Mouse (Mus musculus): ENCODE measurements around the gene Farsa. TPM values are rescaled to one million over a fixed set of nuclear protein-coding genes. Genes with fewer than 3 reads are reported as not detected.

Farsa gene
- 123 and 124 TPM in 2 replicates for polyA plus RNA-seq (2012; rRNA removed)

DNA sequence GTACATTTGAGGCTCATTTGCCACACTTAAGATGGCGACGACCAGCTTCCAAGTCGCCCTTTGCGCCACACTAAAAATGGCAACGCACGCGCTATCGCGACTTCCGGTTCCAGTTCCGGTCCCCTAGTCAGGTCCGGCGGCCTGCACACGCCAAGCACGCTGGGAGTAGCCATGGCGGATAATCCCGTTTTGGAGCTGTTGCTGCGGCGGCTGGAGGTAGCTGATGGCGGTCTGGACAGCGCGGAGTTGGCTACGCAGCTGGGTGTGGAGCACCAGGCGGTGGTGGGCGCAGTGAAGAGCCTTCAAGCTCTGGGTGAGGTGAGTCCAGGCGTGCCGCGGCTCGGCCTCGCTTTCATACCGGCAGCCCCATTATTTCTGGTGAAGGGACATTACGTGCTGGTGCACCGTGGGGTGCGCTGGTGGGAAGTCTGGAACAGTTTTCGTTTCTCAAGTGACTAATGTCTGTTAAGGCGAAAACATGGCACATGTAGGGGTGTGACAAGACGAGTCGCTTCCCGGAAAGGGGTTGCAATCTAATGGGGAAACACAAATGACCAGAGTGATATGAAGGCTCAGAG is at the start of gene Farsa:
Gene Farsa (plus strand): TSS at position 126 of the 578 bp plus-strand sequence.

DNA sequence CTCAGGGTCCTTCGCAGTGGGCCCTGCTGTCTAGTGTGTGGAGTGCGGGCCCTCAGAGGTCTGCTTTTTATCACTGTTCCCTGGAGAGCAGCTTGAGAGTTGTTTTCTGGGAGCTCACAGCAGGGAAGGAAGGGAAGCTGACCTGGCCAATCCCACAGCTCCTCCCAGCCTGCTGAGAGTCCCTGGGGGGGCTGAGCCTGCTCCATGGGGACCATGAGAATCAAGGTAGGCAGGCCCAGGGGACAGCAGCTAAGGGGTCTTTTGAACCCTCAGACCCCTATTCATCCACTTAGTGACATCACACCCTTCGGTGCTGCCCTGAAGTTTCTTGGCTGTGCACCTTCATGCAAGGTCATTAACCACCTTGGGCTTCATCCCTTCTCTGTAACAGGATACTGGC is 34.1 kb upstream of the Farsa start, which contains the start of gene Dand5:
Gene Dand5 (minus strand): TSS at position 101 of the 400 bp plus-strand sequence.

DNA sequence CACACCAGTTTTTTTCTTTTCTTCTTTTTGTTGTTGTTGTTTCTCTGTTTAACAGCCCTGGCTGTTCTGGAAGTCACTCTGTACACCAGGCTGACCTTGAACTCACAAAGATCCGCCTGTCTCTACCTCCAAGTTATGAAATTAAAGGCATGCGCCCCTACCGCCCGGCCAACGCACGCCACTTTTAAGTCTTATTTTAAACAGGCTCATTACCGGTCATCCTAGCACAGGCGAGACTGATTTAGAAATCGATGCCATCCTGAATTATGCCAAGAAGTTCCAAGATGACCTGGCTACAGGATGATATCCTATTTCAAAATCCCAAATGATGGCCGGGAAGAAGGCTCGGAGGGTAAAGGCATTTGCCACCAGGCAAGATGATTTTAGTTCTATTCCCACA is 25.3 kb upstream of the Farsa start, which contains the start of gene Gadd45gip1:
Gene Gadd45gip1 (plus strand): TSS at position 33 of the 400 bp plus-strand sequence.

DNA sequence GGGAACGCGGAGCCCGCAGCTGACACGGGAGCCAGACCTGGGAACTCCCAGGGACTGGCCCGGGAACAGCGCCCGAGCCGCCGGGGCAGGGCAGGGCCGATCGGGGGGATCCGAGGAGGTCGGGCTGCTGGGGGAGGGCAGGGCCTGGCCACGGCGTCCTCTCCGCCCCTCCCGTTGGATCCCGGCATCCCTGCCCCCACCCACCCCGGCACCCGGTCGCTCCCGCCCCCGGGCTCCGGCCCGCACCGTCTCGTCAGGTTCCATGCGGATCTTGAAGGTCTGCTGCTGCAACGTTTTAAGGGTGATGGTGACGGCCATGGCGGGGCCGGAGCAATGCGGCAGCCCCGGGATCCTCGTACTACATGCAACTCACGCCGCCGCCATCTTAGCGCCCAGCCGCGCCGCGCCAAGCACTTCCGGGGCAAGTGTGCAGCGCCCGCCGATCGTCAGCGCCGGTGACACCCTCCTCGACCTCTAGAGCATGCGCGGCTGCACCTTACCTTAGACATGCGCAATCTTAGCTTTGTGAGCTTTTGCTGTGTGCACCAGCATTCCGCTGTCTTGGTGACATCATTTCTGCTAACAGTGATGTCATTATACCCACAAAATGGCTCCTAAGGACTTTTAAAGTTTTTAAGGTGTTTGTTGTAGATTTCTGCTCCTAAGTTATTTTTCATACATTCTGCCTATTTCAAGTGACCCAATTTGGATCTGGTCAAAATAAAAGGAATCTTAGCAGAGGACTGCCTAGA is 16.4 kb upstream of the Farsa start, which contains the start of gene Rad23a:
Gene Rad23a (minus strand): TSS at position 418 of the 752 bp plus-strand sequence.

GRCm38 (mm10) chr8:84846722-84847572 is 9.8 kb upstream of the Farsa start, which contains the start of gene Calr:
Gene Calr (minus strand): TSS chr8:84846934.

DNA sequence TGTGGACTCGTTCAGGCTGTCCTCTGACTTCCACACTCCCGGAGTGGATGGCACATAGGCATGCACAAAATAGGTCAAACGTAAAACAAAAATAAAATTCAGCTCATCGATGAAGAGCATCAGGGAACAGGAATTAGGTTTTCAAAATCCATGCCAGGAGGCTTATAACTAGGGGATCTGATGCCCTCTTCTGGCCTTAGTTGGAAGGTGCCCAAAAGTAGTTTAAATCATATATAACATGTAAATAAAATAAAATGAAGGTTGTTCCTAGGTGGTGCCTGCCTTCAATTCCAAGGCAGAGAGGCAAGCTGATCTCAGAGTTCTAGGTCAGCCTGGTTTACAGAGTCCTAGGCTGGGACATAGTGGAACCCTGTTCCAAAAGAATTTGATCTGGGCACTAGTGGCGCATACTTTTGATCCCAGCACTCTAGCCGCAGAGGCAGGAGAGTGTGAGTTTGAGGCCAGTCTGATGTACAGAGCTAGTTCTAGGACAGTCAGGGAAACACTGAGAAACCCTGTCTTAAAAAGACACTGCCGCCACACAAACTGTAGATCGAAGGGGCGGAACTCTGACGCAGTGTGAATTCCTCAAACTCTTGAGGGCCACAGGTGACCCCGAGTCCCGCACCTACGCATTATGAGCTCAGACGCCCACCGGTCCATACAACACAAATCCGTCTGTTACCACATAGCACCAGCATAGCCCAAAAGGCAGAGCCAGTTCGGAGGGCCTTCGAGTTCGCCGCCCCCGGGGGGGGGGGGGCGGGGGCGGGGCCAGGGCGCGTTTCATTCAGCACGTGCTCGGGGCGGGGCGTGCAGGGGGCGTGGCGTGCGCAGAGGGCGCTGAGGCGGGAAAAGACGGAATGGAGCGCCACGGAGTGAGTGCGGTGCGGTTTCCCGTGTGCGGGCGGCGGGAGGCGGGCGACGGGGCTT is 14.9 kb downstream of the Farsa start, which contains the start of gene Syce2:
Gene Syce2 (plus strand): TSS at position 736 of the 933 bp plus-strand sequence.

DNA sequence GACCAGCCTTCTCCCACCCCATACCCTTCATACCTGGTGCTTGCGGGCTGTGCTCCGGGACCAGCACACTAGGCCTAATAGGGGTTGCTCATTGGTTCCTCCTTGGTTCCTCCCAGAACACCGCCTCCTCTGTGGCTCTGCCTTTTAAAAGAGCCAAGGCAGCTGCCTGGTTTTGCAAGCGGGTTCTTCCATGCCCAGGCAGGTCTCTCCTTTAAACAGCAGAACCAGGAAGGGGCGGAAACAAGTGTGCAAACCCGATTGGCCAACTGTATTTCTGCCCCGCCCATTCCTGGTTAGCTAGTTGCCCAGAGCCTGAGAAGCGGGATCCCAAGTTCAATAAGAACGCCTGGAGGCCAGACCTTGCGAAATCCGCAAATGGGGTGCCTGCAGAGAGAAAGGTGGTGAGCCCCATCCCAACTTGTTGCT is 36.9 kb downstream of the Farsa start, which contains the start of gene Gcdh:
Gene Gcdh (minus strand): TSS at position 213 of the 426 bp plus-strand sequence.

DNA sequence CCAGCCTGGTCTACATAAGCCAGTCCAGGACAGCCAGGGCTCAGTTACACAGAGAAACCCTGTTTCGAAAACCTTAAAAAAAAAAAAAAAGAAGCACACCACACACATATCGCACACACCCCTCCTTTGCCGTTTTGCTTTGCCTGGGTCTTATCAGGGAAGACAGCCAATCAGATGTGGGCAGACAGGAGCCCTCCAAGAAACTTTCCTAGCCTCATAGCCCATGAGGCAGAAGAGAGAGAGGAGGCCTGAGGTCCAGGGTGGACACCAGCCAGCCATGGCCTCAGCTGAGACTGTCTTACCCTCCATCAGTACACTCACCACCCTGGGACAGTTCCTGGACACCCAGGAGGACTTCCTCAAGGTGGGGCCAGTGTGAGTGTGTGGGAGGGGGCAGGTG is 45.0 kb downstream of the Farsa start, which contains the start of gene Klf1:
Gene Klf1 (plus strand): TSS at position 177 of the 400 bp plus-strand sequence.

GRCm38 (mm10) chr8:84908421-84909161 is 51.8 kb downstream of the Farsa start, which contains the start of gene Dnase2a:
Gene Dnase2a (plus strand): TSS chr8:84908560.

Other genes with a start within 250 kb of the Farsa start
- gene Ier2, start 194.1 kb upstream of the Farsa start, polyA plus RNA-seq (2012; rRNA removed): 11.9 and 13.2 TPM in 2 replicates
- 125 and 128 TPM in 2 replicates for gene Trmt1, start 170.7 kb upstream of the Farsa start, polyA plus RNA-seq (2012; rRNA removed)
- gene Nacc1, start 169.1 kb upstream of the Farsa start, polyA plus RNA-seq (2012; rRNA removed): 69.1 and 73.5 TPM in 2 replicates
- gene Lyl1, start 155.5 kb upstream of the Farsa start, polyA plus RNA-seq (2012; rRNA removed): 4.1 and 5.3 TPM in 2 replicates
- gene G430095P16Rik, start 134.0 kb upstream of the Farsa start, polyA plus RNA-seq (2012; rRNA removed): 1.8 TPM in 2 replicates
- gene Nfix, start 56.6 kb upstream of the Farsa start, polyA plus RNA-seq (2012; rRNA removed): 53.5 and 59.2 TPM in 2 replicates
- 8.7 and 9.3 TPM in 2 replicates for gene Dand5, start 34.2 kb upstream of the Farsa start, polyA plus RNA-seq (2012; rRNA removed)
- gene Gadd45gip1, start 25.5 kb upstream of the Farsa start, polyA plus RNA-seq (2012; rRNA removed): 37.6 and 41.9 TPM in 2 replicates
- 66.8 and 71.5 TPM in 2 replicates for gene Rad23a, start 16.3 kb upstream of the Farsa start, polyA plus RNA-seq (2012; rRNA removed)
- 455 and 581 TPM in 2 replicates for gene Calr, start 10.1 kb upstream of the Farsa start, polyA plus RNA-seq (2012; rRNA removed)
- gene Syce2, start 15.1 kb downstream of the Farsa start, polyA plus RNA-seq (2012; rRNA removed): 26.9 and 31.5 TPM in 2 replicates
- 57.8 and 58.3 TPM in 2 replicates for gene Gcdh, start 36.9 kb downstream of the Farsa start, polyA plus RNA-seq (2012; rRNA removed)
- 0.66 and 0.96 TPM in 2 replicates for gene Klf1, start 44.9 kb downstream of the Farsa start, polyA plus RNA-seq (2012; rRNA removed)
- gene Dnase2a, start 51.6 kb downstream of the Farsa start, polyA plus RNA-seq (2012; rRNA removed): 6.6 and 7.6 TPM in 2 replicates
- gene Mast1, start 80.4 kb downstream of the Farsa start, polyA plus RNA-seq (2012; rRNA removed): 104 and 112 TPM in 2 replicates
- gene Rtbdn, start 90.0 kb downstream of the Farsa start, polyA plus RNA-seq (2012; rRNA removed): 6.7 TPM in 2 replicates
- 0.32 TPM in 1 of 2 replicates, not detected in the other for gene Gm49661, start 112.4 kb downstream of the Farsa start, polyA plus RNA-seq (2012; rRNA removed)
- 811 and 935 TPM in 2 replicates for gene Prdx2, start 112.6 kb downstream of the Farsa start, polyA plus RNA-seq (2012; rRNA removed)
- 58.0 and 61.0 TPM in 2 replicates for gene Rnaseh2a, start 112.8 kb downstream of the Farsa start, polyA plus RNA-seq (2012; rRNA removed)
- gene Junb, start 121.7 kb downstream of the Farsa start, polyA plus RNA-seq (2012; rRNA removed): 7.7 and 9.6 TPM in 2 replicates
- gene Hook2, start 133.6 kb downstream of the Farsa start, polyA plus RNA-seq (2012; rRNA removed): 27.3 and 30.0 TPM in 2 replicates
- gene Best2, start 157.5 kb downstream of the Farsa start, polyA plus RNA-seq (2012; rRNA removed): 0.06 TPM in 2 replicates
- 218 and 232 TPM in 2 replicates for gene Asna1, start 168.3 kb downstream of the Farsa start, polyA plus RNA-seq (2012; rRNA removed)
- 208 and 219 TPM in 2 replicates for gene Trir, start 169.8 kb downstream of the Farsa start, polyA plus RNA-seq (2012; rRNA removed)
- 104 and 108 TPM in 2 replicates for gene Tnpo2, start 179.9 kb downstream of the Farsa start, polyA plus RNA-seq (2012; rRNA removed)
- gene Fbxw9, start 203.1 kb downstream of the Farsa start, polyA plus RNA-seq (2012; rRNA removed): 84.0 and 96.1 TPM in 2 replicates
- 0.70 and 0.73 TPM in 2 replicates for gene Gm5741, start 211.0 kb downstream of the Farsa start, polyA plus RNA-seq (2012; rRNA removed)
- gene Dhps, start 214.8 kb downstream of the Farsa start, polyA plus RNA-seq (2012; rRNA removed): 71.7 and 73.4 TPM in 2 replicates
- gene Wdr83os, start 223.8 kb downstream of the Farsa start, polyA plus RNA-seq (2012; rRNA removed): 105 and 110 TPM in 2 replicates
- gene Wdr83, start 224.3 kb downstream of the Farsa start, polyA plus RNA-seq (2012; rRNA removed): 84.9 and 89.1 TPM in 2 replicates
- gene Man2b1, start 226.3 kb downstream of the Farsa start, polyA plus RNA-seq (2012; rRNA removed): 20.3 and 26.4 TPM in 2 replicates